Mouse (Mus musculus) MEL (cell line): ENCODE measurements around the gene Gsc. TPM values are rescaled to one million over a fixed set of nuclear protein-coding genes. Genes with fewer than 3 reads are reported as not detected.
"Not testable (repeated sequence)": the region's sequence is repeated elsewhere in the genome, so short reads cannot be mapped to it uniquely, and the experiment has no call there.

Experiments
- DNase-seq: peaks from one replicate; pipeline ENCODE4 v3.0.0; 2011; ENCODE audit warnings: low read depth, low spot score
- H3K27ac ChIP-seq: 2 replicates; pipeline ENCODE4 v1.5.1; 2012; ENCODE audit warnings: low read depth, mild to moderate bottlenecking, control low read depth, low read length, moderate library complexity; ENCODE audit not compliant: control insufficient read depth
- H3K27me3 ChIP-seq, 2 experiments: fragments of 150-350 bp in 1 of 2; sonication (generic) in 1 of 2; 2 replicates each; pipeline ENCODE4 v1.6.1; 2012; ENCODE audit warnings: low read length in 2 of 2, mild to moderate bottlenecking in 2 of 2, improper control_type of control experiment in 1 of 2, moderate library complexity in 1 of 2; ENCODE audit not compliant: insufficient read depth in 2 of 2, control insufficient read depth in 1 of 2
- H3K36me3 ChIP-seq, 2 experiments: 2 replicates each; pipeline ENCODE4 v1.6.1; 2012 to 2014; ENCODE audit warnings: low read length in 2 of 2, improper control_type of control experiment in 1 of 2, inconsistent platforms in 1 of 2, mild to moderate bottlenecking in 1 of 2; ENCODE audit not compliant: insufficient read depth in 2 of 2, control insufficient read depth in 1 of 2
- H3K4me1 ChIP-seq, 2 experiments: fragments of 150-350 bp in 1 of 2; sonication (generic) in 1 of 2; 2 replicates each; pipeline ENCODE4 v1.6.1; 2012; ENCODE audit warnings: low read length in 2 of 2, improper control_type of control experiment in 1 of 2, mild to moderate bottlenecking in 1 of 2; ENCODE audit not compliant: insufficient read depth in 2 of 2, control insufficient read depth in 1 of 2
- H3K4me3 ChIP-seq, 2 experiments: fragments of 150-350 bp in 1 of 2; sonication (generic) in 1 of 2; 2 replicates each; pipeline ENCODE4 v1.5.1; 2012; ENCODE audit warnings: low read depth in 2 of 2, low read length in 2 of 2, mild to moderate bottlenecking in 2 of 2, moderate library complexity in 2 of 2, control low read depth in 1 of 2, improper control_type of control experiment in 1 of 2; ENCODE audit not compliant: control insufficient read depth in 1 of 2, insufficient read depth in 1 of 2
- H3K79me2 ChIP-seq: 2 replicates; pipeline ENCODE4 v1.6.1; 2012; ENCODE audit warnings: mild to moderate bottlenecking, low read length, moderate library complexity; ENCODE audit not compliant: control insufficient read depth, poor library complexity, insufficient read depth
- H3K9ac ChIP-seq: 2 replicates; pipeline ENCODE4 v1.6.1; 2012; ENCODE audit warnings: low read depth, mild to moderate bottlenecking, control low read depth, low read length, moderate library complexity; ENCODE audit not compliant: control insufficient read depth, poor library complexity, severe bottlenecking
- H3K9me3 ChIP-seq: fragments of 150-350 bp; sonication (generic); replicated peaks from 2 replicates; pipeline ENCODE4 v1.6.1; 2012; ENCODE audit warnings: mild to moderate bottlenecking, low read length, improper control_type of control experiment, moderate library complexity; ENCODE audit not compliant: insufficient read depth
- CHD1 ChIP-seq: IDR thresholded peaks from 2 replicates; pipeline ENCODE4 v1.6.1; 2012; ENCODE audit warnings: low read depth, mild to moderate bottlenecking, inconsistent platforms, low read length, improper control_type of control experiment
- CHD2 ChIP-seq: IDR thresholded peaks from 2 replicates; pipeline ENCODE4 v1.6.1; 2011; ENCODE audit warnings: low read length, improper control_type of control experiment
- CTCF ChIP-seq, 3 experiments: IDR thresholded peaks in 2 of 3; conservative IDR thresholded peaks in 1 of 3; 2 replicates each; pipeline ENCODE4 v1.5.1; 2011 to 2012; ENCODE audit warnings: low read length in 3 of 3, low read depth in 2 of 3, mild to moderate bottlenecking in 2 of 3, improper control_type of control experiment in 1 of 3, inconsistent platforms in 1 of 3, mixed read lengths in 1 of 3, moderate library complexity in 1 of 3; ENCODE audit not compliant: control insufficient read depth in 1 of 3, insufficient read depth in 1 of 3, poor library complexity in 1 of 3, severe bottlenecking in 1 of 3
- ELF1 ChIP-seq: IDR thresholded peaks from 2 replicates; pipeline ENCODE4 v1.6.1; 2014; ENCODE audit warnings: low read depth, mild to moderate bottlenecking, inconsistent platforms, low read length, improper control_type of control experiment, moderate library complexity
- ETS1 ChIP-seq: IDR thresholded peaks from 2 replicates; pipeline ENCODE4 v1.6.1; 2012; ENCODE audit warnings: low read depth, mild to moderate bottlenecking, inconsistent platforms, low read length, improper control_type of control experiment, moderate library complexity
- KAT2A ChIP-seq: conservative IDR thresholded peaks from 2 replicates; pipeline ENCODE4 v1.6.1; 2012; ENCODE audit warnings: low read depth, low read length, improper control_type of control experiment, inconsistent platforms
- MEF2A ChIP-seq: IDR thresholded peaks from 2 replicates; pipeline ENCODE4 v1.6.1; 2014; ENCODE audit warnings: low read depth, mild to moderate bottlenecking, inconsistent platforms, low read length, improper control_type of control experiment; ENCODE audit not compliant: poor library complexity, insufficient replicate concordance, severe bottlenecking; ENCODE audit errors: extremely low read depth
- MXI1 ChIP-seq: IDR thresholded peaks from 2 replicates; pipeline ENCODE4 v1.6.1; 2011; ENCODE audit warnings: mild to moderate bottlenecking, low read depth, low read length, improper control_type of control experiment
- SMC3 ChIP-seq: IDR thresholded peaks from 2 replicates; pipeline ENCODE4 v1.6.1; 2011; ENCODE audit warnings: low read depth, low read length, improper control_type of control experiment
- TAL1 ChIP-seq: IDR thresholded peaks from 2 replicates; pipeline ENCODE4 v1.6.1; 2012; ENCODE audit warnings: mild to moderate bottlenecking, inconsistent platforms, low read length, moderate library complexity, mixed read lengths
- ZKSCAN1 ChIP-seq: IDR thresholded peaks from 2 replicates; pipeline ENCODE4 v1.6.1; 2012; ENCODE audit warnings: low read depth, mild to moderate bottlenecking, inconsistent platforms, low read length, improper control_type of control experiment, moderate library complexity
- polyA plus RNA-seq, 2 experiments: library from polyadenylated mRNA; stranded (reverse) in 1 of 2; unstranded in 1 of 2; fragments of >175 nt in 1 of 2; fragments of >200 nt in 1 of 2; gene quantifications; 2 replicates each; pipeline versions ENCODE4 v1.2.1 to v1.2.4; 2012; ENCODE audit warnings: low replicate concordance in 2 of 2, low read depth in 1 of 2; ENCODE audit not compliant: insufficient read length in 2 of 2, insufficient read depth in 1 of 2, missing spikeins in 1 of 2
- total RNA-seq: library from RNA; depleted of rRNA; stranded (reverse); fragments of 300-350 nt; gene quantifications from 2 replicates; pipeline ENCODE4 v1.2.3, GENCODE M21; 2012

Gsc gene
- total and polyA plus RNA-seq, 3 experiments = not detected

DNA sequence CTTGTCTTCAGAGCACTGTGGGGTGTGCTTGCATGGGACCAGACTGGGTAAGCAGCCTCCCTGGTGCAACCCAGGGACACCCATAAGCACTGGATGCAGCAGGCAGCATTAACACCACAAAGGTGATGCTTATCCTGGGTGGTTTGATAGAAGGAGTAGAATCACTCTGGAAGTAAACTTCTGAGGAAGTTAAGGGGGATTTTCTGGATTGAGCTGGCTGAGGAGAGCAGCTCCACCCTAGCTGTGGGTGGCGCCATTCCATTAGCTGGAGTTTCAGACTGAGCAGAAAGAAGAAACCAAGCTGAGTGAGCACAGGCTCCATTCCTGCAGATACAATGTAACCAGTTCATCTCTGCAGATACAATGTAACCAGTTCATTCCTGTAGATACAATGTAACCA lies 20.1 kb downstream of the Gsc start:
- H3K27ac ChIP-seq = no peak overlapping the region
- no peaks in the 10 kb centered on the region for H3K79me2 ChIP-seq
- no peak overlapping the region for H3K9ac ChIP-seq
- H3K9me3 ChIP-seq = no peaks in the 10 kb centered on the region
- H3K4me3 ChIP-seq = no peak overlapping the region
- no peak for DNase-seq
- H3K4me1 ChIP-seq = no peaks in the 10 kb centered on the region
- H3K27me3 ChIP-seq = no peaks in the 10 kb centered on the region
- no peaks in the 10 kb centered on the region for H3K36me3 ChIP-seq
- TF ChIP-seq ETS1 = no peak
- TF ChIP-seq MXI1 = no peak

GRCm38 (mm10) chr12:104450257-104450656 lies 22.9 kb downstream of the Gsc start:
- H3K9me3 ChIP-seq = no peaks in the 10 kb centered on the region

DNA sequence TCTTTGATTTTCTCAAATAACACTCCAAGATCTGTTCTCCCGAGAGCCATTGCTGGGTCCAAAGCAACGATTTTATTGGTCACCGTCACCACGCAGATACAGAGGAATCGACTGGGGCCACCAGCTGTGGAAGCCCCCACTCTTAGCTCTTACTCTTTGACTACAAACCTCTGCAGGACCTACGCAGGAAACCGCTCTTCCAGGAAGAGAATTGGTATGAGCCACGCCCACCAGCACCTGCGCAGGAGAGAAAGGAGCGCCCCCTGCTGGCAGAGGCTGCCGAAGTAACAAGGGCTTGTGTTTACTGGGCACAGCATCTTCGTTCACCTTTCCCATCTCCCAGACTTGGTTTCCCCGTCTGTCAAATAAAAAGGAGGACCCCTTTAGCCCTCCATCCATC lies 25.0 kb downstream of the Gsc start:
- Histone ChIP-seq H3K9me3 (no peaks in the 10 kb centered on the region), H3K27ac (no peak overlapping the region), H3K4me3 (no peak overlapping the region), H3K27me3 (no peaks in the 10 kb centered on the region), H3K9ac (no peak overlapping the region), H3K4me1 (no peaks in the 10 kb centered on the region), H3K36me3 (no peaks in the 10 kb centered on the region), H3K79me2 (no peaks in the 10 kb centered on the region)
- TF ChIP-seq CHD2 = no peak
- peak in 2 of 3 experiments; percentile 5 to 31; a peak in 3 of 6 replicates for TF ChIP-seq CTCF (IDR thresholded peaks at IDR 0.05 in 2 of 3, conservative IDR thresholded peaks at IDR 0.05 in 1 of 3; ENCODE audit: control insufficient read depth in 1 of 3, insufficient read depth in 1 of 3, low read depth in 2 of 3, low read length in 3 of 3, poor library complexity in 1 of 3, severe bottlenecking in 1 of 3)
- no peak for DNase-seq

More at GRCm38 (mm10) chr12:104450257-104450656, 22.9 kb downstream of the Gsc start:
- TF ChIP-seq SMC3 = no peak
- TF ChIP-seq ZKSCAN1 = no peak
- no peak for TF ChIP-seq CHD1
- TF ChIP-seq ELF1 = no peak
- no peak for TF ChIP-seq TAL1
- no peak for TF ChIP-seq KAT2A
- no peak for TF ChIP-seq CTCF (IDR thresholded peaks at IDR 0.05 in 2 of 3, conservative IDR thresholded peaks at IDR 0.05 in 1 of 3; ENCODE audit: control insufficient read depth in 1 of 3, insufficient read depth in 1 of 3, low read depth in 2 of 3, low read length in 3 of 3, poor library complexity in 1 of 3, severe bottlenecking in 1 of 3)
- no peak for TF ChIP-seq CHD2
- no peak for TF ChIP-seq MEF2A
- no peaks in the 10 kb centered on the region for H3K4me1 ChIP-seq
- H3K27ac ChIP-seq = no peak overlapping the region
- no peaks in the 10 kb centered on the region for H3K79me2 ChIP-seq
- no peak overlapping the region for H3K9ac ChIP-seq
- no peak overlapping the region for H3K4me3 ChIP-seq
- H3K36me3 ChIP-seq = no peaks in the 10 kb centered on the region
- H3K27me3 ChIP-seq = no peaks in the 10 kb centered on the region
- DNase-seq = no peak

DNA sequence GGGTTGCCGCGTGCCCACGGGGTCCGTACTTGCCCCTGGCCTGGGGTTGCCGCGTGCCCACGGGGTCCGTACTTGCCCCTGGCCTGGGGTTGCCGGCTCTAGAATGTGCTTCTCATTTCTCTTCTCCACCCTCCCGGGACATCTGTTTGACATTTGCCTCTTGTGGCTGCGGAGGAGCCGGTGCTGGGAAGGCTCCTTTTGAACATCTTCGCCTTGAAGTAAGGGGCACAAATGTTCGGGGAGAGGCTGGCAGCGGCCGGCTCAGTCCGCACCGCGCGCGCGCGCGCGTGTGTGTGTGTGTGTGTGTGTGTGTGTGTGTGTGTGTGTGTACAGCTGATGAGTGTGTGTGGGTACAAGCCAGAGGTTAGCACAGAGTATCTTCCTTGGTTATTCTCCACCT lies 26.1 kb downstream of the Gsc start:
- H3K27ac ChIP-seq, H3K79me2 ChIP-seq, DNase-seq: not testable (repeated sequence)

More for the DNA sequence above, 26.1 kb downstream of the Gsc start:
- H3K9me3 ChIP-seq, H3K4me3 ChIP-seq, H3K27me3 ChIP-seq, H3K4me1 ChIP-seq, H3K36me3 ChIP-seq, H3K9ac ChIP-seq: not testable (repeated sequence)
